Mouse (Mus musculus) B cell, adult 67 days (primary cell): Measurements from ENCODE around the gene Zfp821. TPM values are rescaled to one million over a fixed set of nuclear protein-coding genes. Genes with fewer than 3 reads are reported as not detected.

Source experiments
- total RNA-seq, 2 experiments: library from RNA; stranded (reverse); gene quantifications; 4 replicates each; pipeline ENCODE4 v1.2.4; 2023

Gene Zfp821
- total RNA-seq, result 10 to 100 TPM; 27.5 to 27.9 TPM

DNA sequence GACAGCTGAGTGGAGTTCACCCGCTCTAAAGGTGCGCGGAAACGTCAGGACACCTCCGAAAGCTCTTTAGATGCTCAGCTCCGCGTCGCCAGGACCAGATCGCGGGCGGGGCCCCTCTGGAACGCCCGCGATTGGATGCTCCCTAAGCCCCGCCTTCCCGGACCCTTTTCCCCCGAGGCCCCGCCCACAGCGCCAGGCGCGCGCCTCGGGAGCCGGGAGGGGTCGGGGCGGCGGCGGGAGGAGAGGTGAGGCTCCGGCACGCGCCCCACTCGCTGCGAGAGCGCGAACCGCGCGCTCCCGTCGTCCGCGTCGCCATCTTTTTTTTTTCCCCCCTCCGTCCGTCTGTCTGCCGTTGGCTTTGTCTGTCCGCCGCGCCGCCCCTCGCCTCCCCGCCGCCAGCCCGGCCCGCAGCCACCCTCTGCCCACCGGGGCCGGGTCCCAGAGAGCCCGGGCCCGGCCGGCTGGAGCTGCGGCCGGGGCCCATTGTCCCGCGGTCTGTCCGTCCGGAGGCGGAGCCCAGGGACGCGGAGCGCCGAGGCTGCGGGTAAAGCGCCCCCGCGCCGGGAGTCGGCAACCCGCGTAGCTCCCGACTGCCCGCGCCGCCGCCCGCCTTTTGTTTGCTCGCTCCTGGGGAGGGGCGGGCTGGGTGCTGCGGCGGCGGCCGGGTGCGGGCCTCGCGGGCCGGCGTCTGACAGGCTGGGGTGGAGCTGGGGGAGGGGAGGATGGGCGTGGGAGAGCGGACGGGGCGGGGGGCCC lies at the start of gene Zfp821:
Gene Zfp821, plus strand, starts transcription at position 227 of the 756 bp plus-strand sequence.

DNA sequence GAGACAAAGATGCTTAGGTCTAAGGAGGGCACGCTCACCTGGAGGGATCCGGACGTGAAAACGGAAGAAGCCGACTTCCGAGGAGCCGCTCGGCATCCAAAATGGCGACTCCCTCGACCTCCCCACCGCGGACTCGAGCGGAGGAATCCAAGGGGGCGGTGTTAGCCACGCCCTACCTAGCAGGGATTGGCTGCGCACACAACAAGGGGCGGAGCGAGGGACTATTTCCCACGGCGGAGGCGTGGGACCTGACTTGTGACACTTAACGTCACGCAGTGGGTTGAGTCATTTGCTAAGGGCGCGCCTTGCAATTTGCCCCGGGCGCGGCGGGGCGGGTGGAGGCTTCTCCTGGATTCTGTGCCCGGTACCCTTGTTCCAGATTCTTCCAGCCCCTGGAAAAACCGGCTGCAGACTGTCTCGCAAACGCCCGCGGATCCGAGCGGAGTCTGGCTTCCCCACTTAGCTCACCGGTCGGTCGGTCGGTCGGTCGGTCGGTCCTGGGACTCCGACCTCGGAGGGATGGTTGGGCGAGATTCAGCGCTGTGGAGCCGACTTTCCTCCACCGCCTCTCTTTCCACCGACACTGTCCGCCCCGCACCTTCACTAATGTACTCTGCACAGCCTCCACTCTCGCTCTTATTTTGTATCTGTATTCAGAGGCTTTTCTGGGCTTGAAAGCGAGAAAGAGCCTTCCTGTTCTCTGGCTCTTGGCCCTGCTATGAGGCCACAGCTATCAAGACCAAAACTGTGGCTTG lies 12.0 kb upstream of the Zfp821 start, which contains the start of gene Ist1:
Gene Ist1, minus strand, starts transcription at position 115 of the 755 bp plus-strand sequence.

GRCm38 (mm10) chr8:109737237-109738048 lies 32.1 kb downstream of the Zfp821 start, which contains the start of gene Atxn1l:
Atxn1l (minus strand) TSS chr8:109737739.

Other genes with a start within 250 kb of the Zfp821 start
- gene Pmfbp1, start 211.5 kb upstream of the Zfp821 start, total RNA-seq, result not detected
- 10 to 100 TPM; 70.4 to 77.3 TPM for gene Dhx38, start 139.7 kb upstream of the Zfp821 start, total RNA-seq
- gene Txnl4b, start 139.7 kb upstream of the Zfp821 start, total RNA-seq, result 1 to 10 TPM; 6.0 to 7.5 TPM
- under 1 TPM in 1 of 2 experiments, not detected in 1; 0.81 TPM for gene Hp, start 126.4 kb upstream of the Zfp821 start, total RNA-seq
- gene Dhodh, start 96.9 kb upstream of the Zfp821 start, total RNA-seq, result 10 to 100 TPM; 27.1 to 32.7 TPM
- 1 to 10 TPM in 1 of 2 experiments, under 1 TPM in 1; 0.96 to 1.3 TPM for gene Pkd1l3, start 91.0 kb upstream of the Zfp821 start, total RNA-seq
- gene Ist1, start 12.3 kb upstream of the Zfp821 start, total RNA-seq, result 100 to 1,000 TPM; 117 to 121 TPM
- gene Atxn1l, start 32.2 kb downstream of the Zfp821 start, total RNA-seq, result 10 to 100 TPM; 35.0 to 43.2 TPM
- 100 to 1,000 TPM in 1 of 2 experiments, 10 to 100 TPM in 1; 99.0 to 101 TPM for gene Ap1g1, start 73.0 kb downstream of the Zfp821 start, total RNA-seq
- 10 to 100 TPM; 21.1 to 21.6 TPM for gene Phlpp2, start 163.0 kb downstream of the Zfp821 start, total RNA-seq